Mouse (Mus musculus): ENCODE results near the gene Uggt1. TPM values are rescaled to one million over a fixed set of nuclear protein-coding genes. Genes with fewer than 3 reads are reported as not detected.

Gene Uggt1
- total RNA-seq, 2 experiments from 2014 or later: 18.2 to 24.1 TPM

DNA sequence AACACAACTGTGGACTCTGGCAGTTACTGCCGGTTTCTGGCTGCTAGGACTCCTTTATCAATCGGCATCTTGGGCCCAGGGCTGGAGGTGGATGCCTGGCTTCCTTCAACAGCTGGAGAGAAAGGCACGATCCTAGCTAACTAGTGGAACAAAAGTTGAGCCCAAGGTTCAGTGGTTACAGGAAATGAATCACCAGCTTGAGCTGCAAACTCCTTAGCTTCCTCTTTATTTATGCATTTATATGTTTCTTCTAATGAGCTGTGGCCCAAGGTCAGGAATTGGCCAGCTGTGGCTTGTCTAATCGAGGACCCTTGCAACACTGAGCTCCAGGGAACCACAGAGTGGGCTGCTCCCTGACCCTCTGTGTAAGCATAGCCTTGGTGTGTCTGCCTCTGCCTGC is 115.4 kb downstream of the Uggt1 start:
- intact Hi-C loops (cut with DNase I): no loop called here

DNA sequence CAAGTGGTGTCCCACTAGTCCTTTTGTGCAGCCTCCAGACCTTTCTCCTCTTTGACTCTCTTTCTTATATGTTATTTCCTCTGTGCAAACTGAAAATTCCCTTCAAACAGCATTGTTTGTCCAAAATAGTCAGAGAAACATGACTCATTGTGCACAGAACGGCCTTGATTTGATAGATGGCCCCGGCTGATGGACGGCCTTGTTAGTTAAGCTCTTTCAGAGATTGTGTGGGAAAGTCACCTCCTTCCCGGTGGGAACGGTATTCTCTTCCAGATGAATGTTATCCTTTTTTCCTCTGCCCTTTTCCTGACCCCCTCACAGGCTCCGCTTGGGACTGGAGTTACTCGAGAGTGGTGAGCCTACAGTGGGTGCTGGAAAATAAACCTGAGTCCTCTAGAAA is 119.4 kb downstream of the Uggt1 start:
- DNase-seq: no peak
- intact Hi-C loops (cut with DNase I): no loop called here

More for the DNA sequence above, 115.4 kb downstream of the Uggt1 start:
- DNase-seq: no peak

DNA sequence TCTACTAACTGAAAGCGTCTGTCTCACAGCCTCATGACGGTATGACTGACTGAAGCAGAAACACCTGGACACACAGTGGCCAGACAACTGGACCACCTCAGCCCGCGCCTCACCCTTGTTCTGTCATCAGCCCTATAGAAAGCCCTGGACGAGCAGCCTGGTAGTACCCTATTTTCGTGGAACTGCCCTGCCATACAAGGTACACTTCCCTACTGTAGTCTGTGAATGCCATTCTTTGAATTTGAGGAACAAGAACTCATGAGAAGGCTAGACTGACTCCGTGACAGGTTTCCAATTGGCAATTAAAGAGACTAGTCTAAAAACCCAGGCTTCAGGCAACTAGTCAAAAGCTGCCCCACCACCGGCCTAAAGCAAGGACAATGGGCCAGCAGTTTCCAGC is 123.3 kb downstream of the Uggt1 start:
- intact Hi-C loops (cut with DNase I): no loop called here

GRCm38 (mm10) chr1:36119426-36119825 is 125.1 kb downstream of the Uggt1 start:
- intact Hi-C loops (cut with DNase I): no loop called here
- no peak for DNase-seq

More for the DNA sequence above, 123.3 kb downstream of the Uggt1 start:
- no peak for DNase-seq

- intact Hi-C loops (cut with DNase I): no loop called here
- no peak for DNase-seq
Observed at GRCm38 (mm10) chr1:36118958-36119357, 125.6 kb downstream of the Uggt1 start.

- intact Hi-C loops (cut with DNase I): no loop called here
Observed at GRCm38 (mm10) chr1:36118061-36118685, 126.3 kb downstream of the Uggt1 start.

GRCm38 (mm10) chr1:36116488-36116887 is 128.0 kb downstream of the Uggt1 start:
- intact Hi-C loops (cut with DNase I): no loop called here
- no peak for DNase-seq

More at GRCm38 (mm10) chr1:36118061-36118685, 126.3 kb downstream of the Uggt1 start:
- no peak for DNase-seq

DNA sequence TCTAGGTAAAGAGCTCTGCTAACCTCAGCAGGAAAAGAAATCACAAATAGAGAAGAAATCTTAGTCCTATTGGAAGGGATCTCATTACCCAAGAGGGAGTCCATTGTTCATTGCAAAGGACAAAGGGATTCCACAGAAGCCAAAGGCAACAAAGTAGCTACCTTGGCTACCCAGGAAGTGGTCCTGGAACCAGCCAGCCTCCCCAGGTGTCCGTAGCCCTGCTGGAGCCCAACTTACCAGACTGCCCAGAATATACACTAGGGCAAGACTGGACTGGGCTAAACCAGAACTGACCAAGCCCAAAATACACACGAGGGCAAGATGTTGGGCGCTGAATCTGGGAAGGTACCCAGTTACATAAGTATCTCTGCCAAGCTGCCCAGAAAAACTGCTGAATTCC is 129.7 kb downstream of the Uggt1 start:
- no peak for DNase-seq
- intact Hi-C loops (cut with DNase I): no loop called here

- no peak for DNase-seq
Observed at GRCm38 (mm10) chr1:36113670-36114069, 130.8 kb downstream of the Uggt1 start.

GRCm38 (mm10) chr1:36112665-36113064 is 131.9 kb downstream of the Uggt1 start:
- intact Hi-C loops (cut with DNase I): no loop called here
- no peak for DNase-seq

More at GRCm38 (mm10) chr1:36113670-36114069, 130.8 kb downstream of the Uggt1 start:
- intact Hi-C loops (cut with DNase I): no loop called here

DNA sequence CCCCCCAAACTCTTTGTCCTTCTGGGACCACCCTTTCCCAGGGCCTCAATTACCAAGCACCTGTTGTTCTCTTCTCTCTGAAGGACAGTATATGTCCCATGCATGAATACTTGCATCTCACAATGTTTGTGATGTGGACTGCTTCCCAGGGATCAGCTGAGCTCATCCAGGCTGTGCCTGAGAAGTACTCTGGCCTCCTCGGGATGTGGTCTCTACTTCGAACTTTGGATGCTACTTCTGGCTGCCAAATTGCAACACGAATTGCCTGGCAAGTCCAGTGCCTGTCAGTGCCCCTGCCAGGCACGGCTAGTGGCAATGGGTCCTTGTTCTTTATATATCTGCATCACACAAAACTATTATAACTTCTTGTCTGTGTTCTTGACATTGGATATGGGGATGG is 134.5 kb downstream of the Uggt1 start:
- intact Hi-C loops (cut with DNase I): no loop called here
- DNase-seq: no peak

- intact Hi-C loops (cut with DNase I): no loop called here
- DNase-seq: no peak
Observed at GRCm38 (mm10) chr1:36105917-36106706, 138.4 kb downstream of the Uggt1 start.

GRCm38 (mm10) chr1:36100371-36100770 is 144.1 kb downstream of the Uggt1 start:
- intact Hi-C loops (cut with DNase I): no loop called here
- no peak for DNase-seq

DNA sequence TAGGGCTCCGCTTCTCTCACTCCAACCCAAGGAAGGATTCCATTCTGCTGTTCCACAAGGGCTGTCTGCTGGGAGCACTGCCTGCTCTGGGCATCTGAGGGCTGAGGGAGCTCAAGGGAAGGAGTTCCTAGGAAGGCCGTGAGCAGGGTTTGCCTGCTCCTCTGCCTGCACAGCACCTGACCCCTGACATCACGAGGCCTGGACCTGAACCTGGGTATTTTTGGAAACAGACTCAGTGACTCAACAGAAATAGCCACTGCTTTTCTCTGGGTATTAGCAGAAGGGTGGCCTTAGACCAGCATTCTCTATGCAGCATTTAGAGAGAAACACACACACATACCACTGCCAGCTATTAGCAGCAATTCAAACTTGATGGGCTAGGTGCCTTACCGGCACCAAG is 146.1 kb downstream of the Uggt1 start:
- intact Hi-C loops (cut with DNase I): no loop called here
- DNase-seq: no peak

- DNase-seq: no peak
- intact Hi-C loops (cut with DNase I): no loop called here
Observed at GRCm38 (mm10) chr1:36095423-36096272, 148.9 kb downstream of the Uggt1 start.

- no peak for DNase-seq
- intact Hi-C loops (cut with DNase I): no loop called here
Observed at GRCm38 (mm10) chr1:36093741-36094140, 150.8 kb downstream of the Uggt1 start.

DNA sequence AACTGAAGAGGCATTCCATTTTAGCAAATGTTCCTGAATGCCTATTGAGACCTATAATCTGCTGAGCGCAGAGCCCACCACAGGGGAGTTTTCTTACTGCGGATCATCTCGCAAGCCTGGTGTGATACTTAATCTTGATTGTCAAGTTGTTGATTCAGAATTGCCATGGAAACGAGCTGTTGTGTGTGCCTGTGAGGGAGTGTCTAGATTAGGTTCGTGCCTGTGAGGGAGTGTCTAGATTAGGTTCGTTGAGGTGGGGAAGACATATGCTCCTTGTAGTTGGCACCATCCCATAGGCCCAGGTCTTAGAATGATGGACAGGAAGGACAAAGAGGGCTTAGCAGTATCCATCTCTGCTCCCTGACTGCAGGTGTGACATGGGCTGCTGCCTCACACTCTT is 153.3 kb downstream of the Uggt1 start:
- no peak for DNase-seq
- intact Hi-C loops (cut with DNase I): no loop called here

- DNase-seq: no peak
- intact Hi-C loops (cut with DNase I): no loop called here
Observed at GRCm38 (mm10) chr1:36090722-36091110, 153.8 kb downstream of the Uggt1 start.
